23 mouse cellular contexts compared by ENCODE assay signal in genomic region chr11:7408992-7409391, GRCm38 (mm10).
DNase-seq lines count a peak whose midpoint lies in the region; ATAC-seq and TF ChIP-seq lines count a peak whose summit lies in the region.
"Had no signal": no experiment of that assay in that cellular context is flagged by ENCODE, and none has a peak within 500 bp of the region (broad histone marks: within the 10 kb centered on the region; RNA-seq: fewer than 3 reads in every experiment).

No protein-coding gene starts in this region.

- peak; percentile 80 for ATAC-seq in embryonic facial prominence, embryonic 14.5 days (ENCODE audit: low read depth)
- peak; percentile 51; the same call in 1 of the 2 replicates for ATAC-seq in limb, embryonic 11.5 days (ENCODE audit: insufficient number of reproducible peaks, low FRiP score, low TSS enrichment, low read depth)
- ATAC-seq in inflammation-experienced regulatory T-cells, adult 6 months = no peak
- ATAC-seq in intestine, embryonic 16.5 days = no peak
- ATAC-seq: forebrain, embryonic 14.5 days; hindbrain, postnatal 0 days; intestine, embryonic 15.5 days had no signal

- H3K27ac ChIP-seq in embryonic facial prominence, embryonic 14.5 days (replicated peaks; ENCODE audit: low read depth, low read length) = no peak overlapping the region
- no peak overlapping the region for H3K27ac ChIP-seq in limb, embryonic 11.5 days (replicated peaks; ENCODE audit: low read depth, low read length)
- no peak overlapping the region for H3K27ac ChIP-seq in intestine, embryonic 16.5 days (ENCODE audit: low read length)
- H3K27ac ChIP-seq: embryonic facial prominence, embryonic 13.5 days; forebrain, embryonic 10.5 days; gastrocnemius, adult 2 months; heart, embryonic 10.5 days; hindbrain, embryonic 13.5 days; hindbrain, postnatal 0 days; intestine, embryonic 15.5 days had no signal

- H3K79me2 ChIP-seq in C2C12 (ENCODE audit: control insufficient read depth, insufficient read depth) = no peaks in the 10 kb centered on the region

- H3ac ChIP-seq in C2C12 (ENCODE audit: control insufficient read depth, insufficient read length, low read depth) = no peak overlapping the region

- TF ChIP-seq CTCF in C2C12 (IDR thresholded peaks at IDR 0.05; ENCODE audit: control insufficient read depth, insufficient read depth, insufficient read length) = no peak

- no peak overlapping the region for H3K4me3 ChIP-seq in C2C12 (ENCODE audit: insufficient read depth, poor library complexity, severe bottlenecking)
- H3K4me3 ChIP-seq in embryonic facial prominence, embryonic 14.5 days (ENCODE audit: low read depth, low read length) = no peak overlapping the region
- H3K4me3 ChIP-seq in limb, embryonic 11.5 days (ENCODE audit: low read depth, low read length) = no peak overlapping the region
- no peak overlapping the region for H3K4me3 ChIP-seq in intestine, embryonic 16.5 days (ENCODE audit: low read length)
- H3K4me3 ChIP-seq: embryonic facial prominence, embryonic 13.5 days; erythroblast, embryonic 14.5 days; forebrain, embryonic 10.5 days; gastrocnemius, adult 2 months; heart, embryonic 10.5 days; hindbrain, embryonic 13.5 days; intestine, embryonic 15.5 days had no signal

- peak; percentile 76 for DNase-seq in embryonic facial prominence, embryonic 14.5 days (ENCODE audit: low spot score)
- DNase-seq in limb, embryonic 11.5 days (ENCODE audit: low spot score) = no peak
- peak; percentile 25 for DNase-seq in mesoderm, embryonic 11.5 days (ENCODE audit: low read depth, low spot score)
- DNase-seq in B cell, adult 2 months = no peak
- DNase-seq: adrenal gland, postnatal 14 days; cerebellum, adult 11-12 months; cerebellum, adult 9-10 months; cerebellum, postnatal 25 days; gastrocnemius, adult 2 months; gastrocnemius, postnatal 36 days; heart, adult 18-20 months; heart, postnatal 10 days had no signal

- H3K79me3 ChIP-seq in C2C12 (ENCODE audit: low read depth) = no peaks in the 10 kb centered on the region

- H3K4me1 ChIP-seq in embryonic facial prominence, embryonic 14.5 days (ENCODE audit: control insufficient read depth, insufficient read depth, low read length) = no peaks in the 10 kb centered on the region
- no peaks in the 10 kb centered on the region for H3K4me1 ChIP-seq in limb, embryonic 11.5 days (ENCODE audit: control insufficient read depth, insufficient read depth, low read length)
- no peaks in the 10 kb centered on the region for H3K4me1 ChIP-seq in intestine, embryonic 16.5 days (ENCODE audit: control insufficient read depth, insufficient read depth, low read length)
- H3K4me1 ChIP-seq: embryonic facial prominence, embryonic 13.5 days; forebrain, embryonic 10.5 days; heart, embryonic 10.5 days; hindbrain, embryonic 13.5 days; intestine, embryonic 15.5 days had no signal

- no peaks in the 10 kb centered on the region for H3K27me3 ChIP-seq in C2C12 (ENCODE audit: control insufficient read depth, insufficient read depth, insufficient read length)
- no peaks in the 10 kb centered on the region for H3K27me3 ChIP-seq in embryonic facial prominence, embryonic 14.5 days (replicated peaks; ENCODE audit: control insufficient read depth, insufficient read depth, low read length)
- no peaks in the 10 kb centered on the region for H3K27me3 ChIP-seq in limb, embryonic 11.5 days (ENCODE audit: control insufficient read depth, insufficient read depth, low read length)
- no peaks in the 10 kb centered on the region for H3K27me3 ChIP-seq in intestine, embryonic 16.5 days (replicated peaks; ENCODE audit: control insufficient read depth, insufficient read depth, low read length)
- H3K27me3 ChIP-seq: embryonic facial prominence, embryonic 13.5 days; hindbrain, embryonic 13.5 days; intestine, embryonic 15.5 days had no signal

- 0 out of 2 replicates have a peak, but pooled peaks cover 1% of the 10 kb centered on the region for H3K9me3 ChIP-seq in embryonic facial prominence, embryonic 14.5 days (ENCODE audit: control insufficient read depth, low read length)
- no peaks in the 10 kb centered on the region for H3K9me3 ChIP-seq in limb, embryonic 11.5 days (ENCODE audit: control insufficient read depth, low read length)
- H3K9me3 ChIP-seq in intestine, embryonic 16.5 days (ENCODE audit: control insufficient read depth, low read length) = no peaks in the 10 kb centered on the region
- H3K9me3 ChIP-seq: embryonic facial prominence, embryonic 13.5 days; heart, embryonic 10.5 days; hindbrain, embryonic 13.5 days; intestine, embryonic 15.5 days had no signal

- no peak overlapping the region for H3K4me2 ChIP-seq in embryonic facial prominence, embryonic 14.5 days (ENCODE audit: low read depth, low read length)
- no peak overlapping the region for H3K4me2 ChIP-seq in limb, embryonic 11.5 days (ENCODE audit: low read depth, severe bottlenecking)
- H3K4me2 ChIP-seq in intestine, embryonic 16.5 days (ENCODE audit: low read depth, low read length) = no peak overlapping the region
- H3K4me2 ChIP-seq: embryonic facial prominence, embryonic 13.5 days; hindbrain, embryonic 13.5 days; intestine, embryonic 15.5 days had no signal

- H3K36me3 ChIP-seq in C2C12 (ENCODE audit: control insufficient read depth, insufficient read depth) = no peaks in the 10 kb centered on the region
- H3K36me3 ChIP-seq in embryonic facial prominence, embryonic 14.5 days (ENCODE audit: control insufficient read depth, insufficient read depth, low read length) = no peaks in the 10 kb centered on the region
- H3K36me3 ChIP-seq in limb, embryonic 11.5 days (ENCODE audit: control insufficient read depth, insufficient read depth, low read length) = no peaks in the 10 kb centered on the region
- no peaks in the 10 kb centered on the region for H3K36me3 ChIP-seq in intestine, embryonic 16.5 days (ENCODE audit: control insufficient read depth, insufficient read depth, low read length)
- H3K36me3 ChIP-seq: embryonic facial prominence, embryonic 13.5 days; forebrain, embryonic 10.5 days; heart, embryonic 10.5 days; hindbrain, embryonic 13.5 days; intestine, embryonic 15.5 days had no signal

- no peak overlapping the region for H3K9ac ChIP-seq in embryonic facial prominence, embryonic 14.5 days (ENCODE audit: low read depth, low read length)
- no peak overlapping the region for H3K9ac ChIP-seq in limb, embryonic 11.5 days (ENCODE audit: low read length)
- no peak overlapping the region for H3K9ac ChIP-seq in intestine, embryonic 16.5 days (ENCODE audit: low read depth, low read length)
- H3K9ac ChIP-seq: embryonic facial prominence, embryonic 13.5 days; hindbrain, embryonic 13.5 days; intestine, embryonic 15.5 days had no signal

TF ChIP-seq in C2C12, 6 proteins besides CTCF, POLR2A, EP300 and RAD21:
- no peak for TF ChIP-seq CEBPB (IDR thresholded peaks at IDR 0.05; ENCODE audit: low read depth)
- TF ChIP-seq MYOD1 (IDR thresholded peaks at IDR 0.05; ENCODE audit: control insufficient read depth, insufficient read length, low read depth) = peak; percentile 59

Comparison
In these comparisons a context has a peak if more than half of its experiments do, and no peak if none do; other contexts are left out.
1. ATAC-seq: peak in embryonic facial prominence, embryonic 14.5 days (single experiment) and limb, embryonic 11.5 days (single experiment); none in inflammation-experienced regulatory T-cells, adult 6 months (single experiment) and intestine, embryonic 16.5 days (single experiment).
2. DNase-seq: peak in embryonic facial prominence, embryonic 14.5 days (single experiment) and mesoderm, embryonic 11.5 days (single experiment); none in limb, embryonic 11.5 days (single experiment) and B cell, adult 2 months (0 of 2).